Mouse (Mus musculus) kidney, embryonic 15.5 days (tissue): Measurements from ENCODE around the gene Bmp7. TPM values are rescaled to one million over a fixed set of nuclear protein-coding genes. Genes with fewer than 3 reads are reported as not detected.

Source experiments
- ATAC-seq: fragments of 200-750 bp; cut with Nextera tagmentation; replicated peaks from 2 replicates; pipeline ENCODE4 v1.8.0; 2017; ENCODE audit warnings: moderate TSS enrichment; ENCODE audit not compliant: low FRiP score
- H3K27ac ChIP-seq: fragments of 300-500 bp; sonication (generic); 2 replicates; pipeline ENCODE4 v1.5.1; 2015; ENCODE audit warnings: mild to moderate bottlenecking, inconsistent platforms
- H3K27me3 ChIP-seq: fragments of 300-500 bp; sonication (generic); 2 replicates; pipeline ENCODE4 v1.6.1; 2015; ENCODE audit warnings: inconsistent platforms
- H3K36me3 ChIP-seq: fragments of 300-500 bp; sonication (generic); 2 replicates; pipeline ENCODE4 v1.6.1; 2015; ENCODE audit warnings: inconsistent platforms
- H3K4me1 ChIP-seq: fragments of 300-500 bp; sonication (generic); 2 replicates; pipeline ENCODE4 v1.6.1; 2015; ENCODE audit warnings: inconsistent platforms
- H3K4me2 ChIP-seq: fragments of 300-500 bp; sonication (generic); 2 replicates; pipeline ENCODE4 v1.6.1; 2015; ENCODE audit warnings: moderate library complexity, mild to moderate bottlenecking, inconsistent platforms
- H3K4me3 ChIP-seq: fragments of 300-500 bp; sonication (generic); replicated peaks from 2 replicates; pipeline ENCODE4 v1.5.1; 2015; ENCODE audit warnings: mild to moderate bottlenecking, inconsistent platforms
- H3K9ac ChIP-seq: fragments of 300-500 bp; sonication (generic); 2 replicates; pipeline ENCODE4 v1.6.1; 2015; ENCODE audit warnings: mild to moderate bottlenecking, inconsistent platforms
- H3K9me3 ChIP-seq: fragments of 300-500 bp; sonication (generic); replicated peaks from 2 replicates; pipeline ENCODE4 v1.6.1; 2016; ENCODE audit warnings: inconsistent platforms
- WGBS: fragments of 180-500 bp; shearing (Covaris S2); methylation state at CpG from one replicate; pipeline ENCODE4 v1.1.7; 2015; ENCODE audit warnings: mixed read lengths; 5-methylcytosine and 5-hydroxymethylcytosine counted together
- polyA plus RNA-seq: library from polyadenylated mRNA; unstranded; fragments of >200 nt; fragmentation: Nextera tagmentation; extraction: Ambion mirVana; gene quantifications from 2 replicates; pipeline ENCODE4 v1.2.1, GENCODE M21; 2015

The Bmp7 gene
- polyA plus RNA-seq, 1 experiment from 2014 or later = 46.3 TPM

- no peak overlapping the region for H3K9ac ChIP-seq
- 70% methylated on average over 9 of the region's 9 CpGs for WGBS
- H3K4me1 ChIP-seq = peaks cover 73% of the 10 kb centered on the region
Measured at GRCm38 (mm10) chr2:172843903-172844302, 96.2 kb downstream of the Bmp7 start.

GRCm38 (mm10) chr2:172842306-172842705 is 97.8 kb downstream of the Bmp7 start:
- Histone ChIP-seq H3K27me3 (no peaks in the 10 kb centered on the region), H3K9me3 (no peaks in the 10 kb centered on the region), H3K27ac (peak overlapping the region; percentile 63; the same call in 1 of the 2 replicates), H3K9ac (no peak overlapping the region), H3K4me3 (no peak overlapping the region), H3K36me3 (no peaks in the 10 kb centered on the region), H3K4me2 (no peak overlapping the region), H3K4me1 (peaks cover 74% of the 10 kb centered on the region)
- WGBS = 23% methylated on average over 4 of the region's 4 CpGs
- ATAC-seq = peak; percentile 63

More at GRCm38 (mm10) chr2:172843903-172844302, 96.2 kb downstream of the Bmp7 start:
- Histone ChIP-seq H3K27ac (no peak overlapping the region), H3K9me3 (no peaks in the 10 kb centered on the region), H3K4me2 (no peak overlapping the region), H3K27me3 (no peaks in the 10 kb centered on the region), H3K4me3 (no peak overlapping the region), H3K36me3 (no peaks in the 10 kb centered on the region)
- no peak for ATAC-seq

- Histone ChIP-seq H3K4me3 (no peak overlapping the region), H3K9me3 (no peaks in the 10 kb centered on the region), H3K27me3 (no peaks in the 10 kb centered on the region), H3K36me3 (no peaks in the 10 kb centered on the region), H3K9ac (no peak overlapping the region), H3K4me1 (peaks cover 70% of the 10 kb centered on the region), H3K4me2 (no peak overlapping the region), H3K27ac (peak overlapping the region; percentile 75)
- ATAC-seq = 0 out of 2 replicates have a peak, but pooled peaks have one; percentile 26
- WGBS = 26% methylated on average over 11 of the region's 11 CpGs
Measured at GRCm38 (mm10) chr2:172840905-172841750, 99.0 kb downstream of the Bmp7 start.

GRCm38 (mm10) chr2:172839317-172839980 is 100.7 kb downstream of the Bmp7 start:
- Histone ChIP-seq H3K4me1 (peaks cover 55% of the 10 kb centered on the region), H3K9ac (no peak overlapping the region), H3K4me3 (no peak overlapping the region), H3K36me3 (no peaks in the 10 kb centered on the region), H3K9me3 (no peaks in the 10 kb centered on the region), H3K27me3 (no peaks in the 10 kb centered on the region), H3K27ac (peak overlapping the region; percentile 80), H3K4me2 (no peak overlapping the region)
- 28% methylated on average over 10 of the region's 10 CpGs for WGBS
- ATAC-seq = peak; percentile 5; the same call in 1 of the 2 replicates

GRCm38 (mm10) chr2:172836516-172836915 is 103.6 kb downstream of the Bmp7 start:
- no peak overlapping the region for H3K9ac ChIP-seq
- WGBS = 78% methylated on average over 6 of the region's 6 CpGs
- H3K4me2 ChIP-seq = no peak overlapping the region
- no peaks in the 10 kb centered on the region for H3K36me3 ChIP-seq
- peaks cover 52% of the 10 kb centered on the region for H3K4me1 ChIP-seq
- H3K27ac ChIP-seq = no peak overlapping the region
- no peak for ATAC-seq
- H3K9me3 ChIP-seq = no peaks in the 10 kb centered on the region
- H3K4me3 ChIP-seq = no peak overlapping the region
- no peaks in the 10 kb centered on the region for H3K27me3 ChIP-seq

GRCm38 (mm10) chr2:172833196-172833595 is 106.9 kb downstream of the Bmp7 start:
- no peaks in the 10 kb centered on the region for H3K36me3 ChIP-seq
- H3K9ac ChIP-seq = no peak overlapping the region
- 15% methylated on average over 2 of the region's 2 CpGs for WGBS
- H3K4me2 ChIP-seq = no peak overlapping the region
- H3K4me3 ChIP-seq = no peak overlapping the region
- ATAC-seq = peak; percentile 41
- no peaks in the 10 kb centered on the region for H3K27me3 ChIP-seq
- 0 out of 2 replicates have a peak overlapping the region, but pooled peaks have one; percentile 2 for H3K27ac ChIP-seq
- no peaks in the 10 kb centered on the region for H3K9me3 ChIP-seq
- H3K4me1 ChIP-seq = peaks cover 35% of the 10 kb centered on the region

GRCm38 (mm10) chr2:172831762-172832161 is 108.4 kb downstream of the Bmp7 start:
- Histone ChIP-seq H3K36me3 (no peaks in the 10 kb centered on the region), H3K4me2 (no peak overlapping the region), H3K27ac (no peak overlapping the region), H3K4me3 (no peak overlapping the region), H3K9me3 (no peaks in the 10 kb centered on the region), H3K27me3 (no peaks in the 10 kb centered on the region; the same call in 1 of the 2 replicates), H3K4me1 (peaks cover 37% of the 10 kb centered on the region), H3K9ac (no peak overlapping the region)
- 16% methylated on average over 5 of the region's 5 CpGs for WGBS
- peak; percentile 71 for ATAC-seq

GRCm38 (mm10) chr2:172831133-172831532 is 109.0 kb downstream of the Bmp7 start:
- Histone ChIP-seq H3K36me3 (no peaks in the 10 kb centered on the region), H3K27me3 (no peaks in the 10 kb centered on the region; the same call in 1 of the 2 replicates), H3K9me3 (no peaks in the 10 kb centered on the region), H3K4me2 (no peak overlapping the region), H3K4me3 (no peak overlapping the region), H3K27ac (no peak overlapping the region), H3K9ac (no peak overlapping the region), H3K4me1 (peaks cover 37% of the 10 kb centered on the region)
- WGBS = 18% methylated on average over 3 of the region's 3 CpGs
- peak; percentile 42 for ATAC-seq

GRCm38 (mm10) chr2:172828229-172828628 is 111.9 kb downstream of the Bmp7 start:
- Histone ChIP-seq H3K4me2 (no peak overlapping the region), H3K4me1 (peaks cover 39% of the 10 kb centered on the region), H3K27me3 (peaks cover 22% of the 10 kb centered on the region), H3K4me3 (no peak overlapping the region), H3K9ac (no peak overlapping the region), H3K9me3 (no peaks in the 10 kb centered on the region), H3K36me3 (no peaks in the 10 kb centered on the region), H3K27ac (no peak overlapping the region)
- 44% methylated on average over 5 of the region's 5 CpGs for WGBS
- no peak for ATAC-seq

GRCm38 (mm10) chr2:172827564-172827963 is 112.6 kb downstream of the Bmp7 start:
- ATAC-seq = no peak

GRCm38 (mm10) chr2:172825785-172826145 is 114.4 kb downstream of the Bmp7 start:
- Histone ChIP-seq H3K27me3 (peaks cover 40% of the 10 kb centered on the region), H3K4me3 (no peak overlapping the region), H3K4me1 (peaks cover 18% of the 10 kb centered on the region), H3K9me3 (no peaks in the 10 kb centered on the region), H3K9ac (no peak overlapping the region), H3K27ac (no peak overlapping the region), H3K36me3 (no peaks in the 10 kb centered on the region), H3K4me2 (no peak overlapping the region)
- 90% methylated on average over 11 of the region's 11 CpGs for WGBS
- ATAC-seq = no peak

More at GRCm38 (mm10) chr2:172827564-172827963, 112.6 kb downstream of the Bmp7 start:
- Histone ChIP-seq H3K27me3 (peaks cover 29% of the 10 kb centered on the region), H3K4me2 (no peak overlapping the region), H3K4me1 (peaks cover 32% of the 10 kb centered on the region), H3K4me3 (no peak overlapping the region), H3K9me3 (no peaks in the 10 kb centered on the region), H3K27ac (no peak overlapping the region), H3K36me3 (no peaks in the 10 kb centered on the region), H3K9ac (no peak overlapping the region)
- 59% methylated on average over 7 of the region's 7 CpGs for WGBS
